Mouse (Mus musculus): ENCODE results near the gene Ndufa13. TPM values are rescaled to one million over a fixed set of nuclear protein-coding genes. Genes with fewer than 3 reads are reported as not detected.

Ndufa13 gene
- polyA plus RNA-seq, 1 experiment = 193 TPM

DNA sequence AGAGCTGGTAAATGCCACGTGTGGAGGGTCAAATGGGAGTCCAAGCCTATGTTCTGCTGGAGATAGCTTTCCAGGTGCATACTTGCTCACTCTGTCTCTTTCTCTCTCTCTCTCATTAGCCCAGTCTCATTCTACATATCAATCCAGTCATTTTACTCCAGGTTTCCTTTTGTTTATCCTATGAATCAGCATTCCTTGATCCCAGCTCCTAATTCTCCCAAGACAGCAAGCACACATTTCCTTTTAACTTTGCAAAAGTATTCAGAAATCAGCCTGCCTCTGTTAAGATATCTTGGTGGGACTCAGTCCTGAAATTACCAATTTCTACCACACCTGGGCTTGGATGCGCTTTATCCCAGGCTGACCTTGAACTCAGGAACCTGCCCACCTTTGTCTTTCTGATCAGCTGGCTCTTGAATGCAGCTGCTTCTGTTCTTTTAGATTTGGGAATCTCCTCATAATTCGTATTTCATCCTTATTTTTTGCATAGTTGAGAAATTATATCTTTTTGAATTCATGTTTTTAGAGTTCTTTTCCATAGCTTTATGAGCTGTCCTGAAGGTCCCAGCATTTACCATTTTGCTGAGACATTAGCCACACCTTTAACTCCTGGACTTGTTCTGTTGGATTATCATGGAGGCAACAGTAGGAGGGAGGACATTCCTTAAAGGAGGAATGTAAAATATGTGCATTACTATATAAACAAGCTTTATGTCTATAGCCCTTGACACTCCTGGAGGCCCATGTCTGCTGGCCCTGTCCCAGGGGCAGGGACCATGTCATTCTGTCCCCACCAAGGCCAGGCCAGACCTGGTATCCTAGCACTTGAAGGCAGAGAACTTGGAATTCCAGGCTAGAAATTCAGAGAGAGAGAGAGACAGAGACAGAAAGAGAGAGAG is 54.9 kb downstream of the Ndufa13 start:
- DNase-seq (ENCODE audit: extremely low spot score in 1 of 2, low spot score in 1 of 2) = no peak

Other genes starting within 250 kb of the Ndufa13 start
- gene Zfp964, start 248.1 kb downstream of the Ndufa13 start, polyA plus RNA-seq (2012; rRNA removed) = 2.7 and 2.9 TPM in 2 replicates
- gene Zfp869, start 191.8 kb downstream of the Ndufa13 start, polyA plus RNA-seq (2012; rRNA removed) = 20.2 and 20.4 TPM in 2 replicates
- 6.9 and 7.4 TPM in 2 replicates for gene Zfp963, start 152.6 kb downstream of the Ndufa13 start, polyA plus RNA-seq (2012; rRNA removed)
- 0.92 TPM in 1 of 2 replicates, not detected in the other for gene Gm20422, start 127.7 kb downstream of the Ndufa13 start, polyA plus RNA-seq (2012; rRNA removed)
- gene Atp13a1, start 111.4 kb downstream of the Ndufa13 start, polyA plus RNA-seq (2012; rRNA removed) = 50.6 and 51.6 TPM in 2 replicates
- 22.4 and 23.2 TPM in 2 replicates for gene Zfp866, start 111.4 kb downstream of the Ndufa13 start, polyA plus RNA-seq (2012; rRNA removed)
- 14.3 and 16.9 TPM in 2 replicates for gene Gmip, start 93.9 kb downstream of the Ndufa13 start, polyA plus RNA-seq (2012; rRNA removed)
- 0.76 and 0.86 TPM in 2 replicates for gene Lpar2, start 80.1 kb downstream of the Ndufa13 start, polyA plus RNA-seq (2012; rRNA removed)
- 40.0 and 45.6 TPM in 2 replicates for gene Pbx4, start 70.1 kb downstream of the Ndufa13 start, polyA plus RNA-seq (2012; rRNA removed)
- 1.4 and 1.9 TPM in 2 replicates for gene Cilp2, start 14.9 kb downstream of the Ndufa13 start, polyA plus RNA-seq (2012; rRNA removed)
- 0.22 and 0.46 TPM in 2 replicates for gene Tssk6, start 374 bp downstream of the Ndufa13 start, polyA plus RNA-seq (2012; rRNA removed)
- 41.1 and 45.9 TPM in 2 replicates for gene Yjefn3, start 154 bp upstream of the Ndufa13 start, polyA plus RNA-seq (2012; rRNA removed)
- 28.6 and 31.0 TPM in 2 replicates for gene Gatad2a, start 93.8 kb upstream of the Ndufa13 start, polyA plus RNA-seq (2012; rRNA removed)
- 93.1 and 102 TPM in 2 replicates for gene Mau2, start 140.2 kb upstream of the Ndufa13 start, polyA plus RNA-seq (2012; rRNA removed)
- gene Sugp1, start 140.3 kb upstream of the Ndufa13 start, polyA plus RNA-seq (2012; rRNA removed) = 36.5 and 40.8 TPM in 2 replicates
- 4.9 and 5.9 TPM in 2 replicates for gene Tm6sf2, start 170.4 kb upstream of the Ndufa13 start, polyA plus RNA-seq (2012; rRNA removed)
- 34.8 and 43.9 TPM in 2 replicates for gene Hapln4, start 180.9 kb upstream of the Ndufa13 start, polyA plus RNA-seq (2012; rRNA removed)
- gene Ncan, start 218.3 kb upstream of the Ndufa13 start, polyA plus RNA-seq (2012; rRNA removed) = 98.8 and 102 TPM in 2 replicates
- gene Nr2c2ap, start 228.8 kb upstream of the Ndufa13 start, polyA plus RNA-seq (2012; rRNA removed) = 23.7 and 23.8 TPM in 2 replicates
- 18.6 and 18.7 TPM in 2 replicates for gene Rfxank, start 236.6 kb upstream of the Ndufa13 start, polyA plus RNA-seq (2012; rRNA removed)
- 99.2 and 100 TPM in 2 replicates for gene Borcs8, start 236.9 kb upstream of the Ndufa13 start, polyA plus RNA-seq (2012; rRNA removed)
- 0.34 and 0.65 TPM in 2 replicates for gene Mef2b, start 237.2 kb upstream of the Ndufa13 start, polyA plus RNA-seq (2012; rRNA removed)